In the genomic region with DNA sequence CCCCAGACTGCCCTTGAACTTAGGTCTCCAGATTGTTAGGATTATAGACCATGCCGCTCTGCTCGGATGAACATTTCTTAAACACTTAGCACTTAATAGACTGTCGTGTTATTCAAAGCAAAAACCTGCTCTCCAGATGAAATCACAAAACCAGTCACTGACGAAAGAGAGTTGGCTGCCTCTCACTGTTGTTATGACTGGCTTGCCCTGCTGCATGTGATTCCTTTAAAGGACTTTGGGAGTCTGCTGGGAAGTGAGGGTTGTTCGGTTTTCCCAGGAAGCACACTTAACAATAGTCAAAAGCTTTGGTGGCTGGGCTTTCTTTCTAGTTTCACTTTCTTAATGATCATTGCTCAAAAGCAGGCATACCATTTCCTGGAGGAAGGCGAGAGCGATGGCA, we compare ENCODE assay signal across 8 mouse cellular contexts.
DNase-seq lines count a peak whose midpoint lies in the region; ATAC-seq and TF ChIP-seq lines count a peak whose summit lies in the region.

No protein-coding gene starts in this region.

- DNase-seq in spleen, adult 12 weeks (ENCODE audit: low spot score) = peak; percentile 1
- no peak for DNase-seq in spleen, postnatal 4 days (ENCODE audit: low spot score in 2 of 2)
- peak; percentile 71 for DNase-seq in brain, embryonic 14.5 days (ENCODE audit: low read depth)
- peak; percentile 74 for DNase-seq in limb, embryonic 14.5 days (ENCODE audit: low spot score)
- DNase-seq in ovary, adult 18-20 months (ENCODE audit: low spot score) = peak; percentile 34
- no peak for DNase-seq in left cerebral cortex, postnatal 25 days (ENCODE audit: low spot score in 2 of 2)

- H3K4me2 ChIP-seq in heart, embryonic 14.5 days (ENCODE audit: low read length) = peak overlapping the region; percentile 60
- H3K4me2 ChIP-seq in limb, embryonic 14.5 days (replicated peaks; ENCODE audit: low read depth, low read length, severe bottlenecking) = peak overlapping the region; percentile 29
- H3K4me2 ChIP-seq in midbrain, embryonic 15.5 days = no peak overlapping the region

- peak overlapping the region; percentile 10 to 19; a peak in 2 of 4 replicates for H3K4me3 ChIP-seq in heart, embryonic 14.5 days (ENCODE audit: control insufficient read depth in 1 of 2, insufficient read depth in 1 of 2, low read depth in 1 of 2, low read length in 2 of 2)
- H3K4me3 ChIP-seq in limb, embryonic 14.5 days (replicated peaks; ENCODE audit: low read length) = no peak overlapping the region
- no peak overlapping the region for H3K4me3 ChIP-seq in midbrain, embryonic 15.5 days

- H3K9me3 ChIP-seq in heart, embryonic 14.5 days (ENCODE audit: control insufficient read depth, low read length) = no peaks in the 10 kb centered on the region
- no peaks in the 10 kb centered on the region for H3K9me3 ChIP-seq in limb, embryonic 14.5 days (ENCODE audit: control insufficient read depth, low read length)
- H3K9me3 ChIP-seq in midbrain, embryonic 15.5 days = no peaks in the 10 kb centered on the region

- H3K27me3 ChIP-seq in heart, embryonic 14.5 days (ENCODE audit: control insufficient read depth, insufficient read depth, low read length) = no peaks in the 10 kb centered on the region
- no peaks in the 10 kb centered on the region for H3K27me3 ChIP-seq in limb, embryonic 14.5 days (ENCODE audit: control insufficient read depth, insufficient read depth, low read length)
- H3K27me3 ChIP-seq in midbrain, embryonic 15.5 days (replicated peaks) = no peaks in the 10 kb centered on the region

- WGBS in heart, embryonic 14.5 days = 26% methylated on average over 7 of the region's 7 CpGs
- WGBS in limb, embryonic 14.5 days = 21% methylated on average over 7 of the region's 7 CpGs
- 56% methylated on average over 7 of the region's 7 CpGs for WGBS in midbrain, embryonic 15.5 days

- no peak for TF ChIP-seq POLR2A in brain, embryonic 14.5 days (IDR thresholded peaks at IDR 0.05; ENCODE audit: borderline replicate concordance, extremely low read depth, insufficient read depth, insufficient read length, poor library complexity, severe bottlenecking)
- no peak for TF ChIP-seq POLR2A in limb, embryonic 14.5 days (IDR thresholded peaks at IDR 0.05; ENCODE audit: borderline replicate concordance, extremely low read depth, insufficient read depth, insufficient read length)

- peak; percentile 52; the same call in 1 of the 2 replicates for ATAC-seq in heart, embryonic 14.5 days (ENCODE audit: insufficient number of reproducible peaks, insufficient read depth, low FRiP score, low read depth)
- 0 out of 2 replicates have a peak, but pooled peaks have one; percentile 35 for ATAC-seq in limb, embryonic 14.5 days (ENCODE audit: low FRiP score, low read depth)
- ATAC-seq in midbrain, embryonic 15.5 days (replicated peaks) = no peak

- no peak for TF ChIP-seq CTCF in brain, embryonic 14.5 days (IDR thresholded peaks at IDR 0.05; ENCODE audit: borderline replicate concordance, extremely low read depth, insufficient read depth, insufficient read length)

- no peaks in the 10 kb centered on the region for H3K36me3 ChIP-seq in heart, embryonic 14.5 days (ENCODE audit: control insufficient read depth, insufficient read depth, low read length)
- no peaks in the 10 kb centered on the region for H3K36me3 ChIP-seq in limb, embryonic 14.5 days (ENCODE audit: control insufficient read depth, insufficient read depth, low read length)
- no peaks in the 10 kb centered on the region for H3K36me3 ChIP-seq in midbrain, embryonic 15.5 days (replicated peaks)

- H3K27ac ChIP-seq in heart, embryonic 14.5 days (replicated peaks in 1 of 2; ENCODE audit: control insufficient read depth in 1 of 2, insufficient read depth in 1 of 2, low read depth in 2 of 2, low read length in 2 of 2) = peak overlapping the region; percentile 70 to 90
- no peak overlapping the region for H3K27ac ChIP-seq in limb, embryonic 14.5 days (replicated peaks; ENCODE audit: low read depth, low read length)
- no peak overlapping the region for H3K27ac ChIP-seq in midbrain, embryonic 15.5 days

- intact Hi-C loops in left cerebral cortex, postnatal 25 days (cut with DNase I) = loop anchor here (5.0 kb wide), 1 partner anchor 96 kb away; a partner anchor contains a TSS

- H3K4me1 ChIP-seq in heart, embryonic 14.5 days (ENCODE audit: control insufficient read depth in 2 of 2, insufficient read depth in 2 of 2, low read length in 2 of 2) = peaks cover 15 to 35% of the 10 kb centered on the region in 2 experiments
- H3K4me1 ChIP-seq in limb, embryonic 14.5 days (ENCODE audit: control insufficient read depth, insufficient read depth, low read length) = peaks cover 15% of the 10 kb centered on the region
- H3K4me1 ChIP-seq in midbrain, embryonic 15.5 days = peaks cover 7% of the 10 kb centered on the region

- peak overlapping the region; percentile 63 for H3K9ac ChIP-seq in heart, embryonic 14.5 days (ENCODE audit: low read length)
- no peak overlapping the region for H3K9ac ChIP-seq in limb, embryonic 14.5 days (ENCODE audit: low read depth, low read length, severe bottlenecking)
- no peak overlapping the region for H3K9ac ChIP-seq in midbrain, embryonic 15.5 days

Comparison
In these comparisons a context has a peak if more than half of its experiments do, and no peak if none do; other contexts are left out.
1. DNase-seq: peak in spleen, adult 12 weeks (single experiment), brain, embryonic 14.5 days (single experiment), limb, embryonic 14.5 days (single experiment) and ovary, adult 18-20 months (single experiment); none in spleen, postnatal 4 days (0 of 2) and left cerebral cortex, postnatal 25 days (0 of 2).
2. H3K27ac ChIP-seq: peak in heart, embryonic 14.5 days (2 of 2); none in limb, embryonic 14.5 days (single experiment) and midbrain, embryonic 15.5 days (single experiment).
3. H3K4me3 ChIP-seq: peak in heart, embryonic 14.5 days (2 of 2); none in limb, embryonic 14.5 days (single experiment) and midbrain, embryonic 15.5 days (single experiment).